Comparison of ENCODE assay signal across 8 mouse cellular contexts in the genomic region with DNA sequence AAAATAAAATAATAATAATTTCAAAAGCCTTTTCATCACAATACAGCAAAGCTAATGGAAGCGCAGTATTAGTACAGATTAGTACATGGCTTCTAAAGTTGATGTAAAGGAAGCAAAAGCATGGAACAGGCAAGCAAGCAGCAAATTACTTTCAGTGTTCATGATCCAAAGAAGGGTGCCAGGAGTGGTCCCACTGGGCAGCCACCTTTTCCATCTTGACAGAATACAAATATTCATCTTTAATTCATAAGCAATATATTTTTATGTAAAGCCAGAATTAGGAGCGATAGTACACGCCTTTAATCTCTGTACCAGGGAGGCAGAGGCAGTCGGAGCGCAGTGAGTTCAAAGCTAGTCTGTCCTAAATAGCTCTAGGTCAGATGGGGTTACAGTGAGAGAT. TPM values are rescaled to one million over a fixed set of nuclear protein-coding genes. Genes with fewer than 3 reads are reported as not detected.
DNase-seq lines count a peak whose midpoint lies in the region; ATAC-seq and TF ChIP-seq lines count a peak whose summit lies in the region.

No protein-coding gene starts in this region.

- no peak overlapping the region for H3K27ac ChIP-seq in spleen, adult 2 months (ENCODE audit: insufficient read depth, low read length)
- H3K27ac ChIP-seq in liver, embryonic 13.5 days, result peak overlapping the region; percentile 81

- peak overlapping the region; percentile 95 for H3K4me2 ChIP-seq in liver, embryonic 13.5 days

- H3K9ac ChIP-seq in liver, embryonic 13.5 days, result peak overlapping the region; percentile 79

- WGBS in spleen, adult 2 months, result 86% methylated on average over 5 of the region's 5 CpGs
- WGBS in liver, embryonic 13.5 days (ENCODE audit: insufficient replicate concordance), result 77% methylated on average over 5 of the region's 5 CpGs

- H3K4me1 ChIP-seq in erythroblast, embryonic 14.5 days (ENCODE audit: control insufficient read depth), result peaks cover 35% of the 10 kb centered on the region
- H3K4me1 ChIP-seq in spleen, adult 2 months (ENCODE audit: control insufficient read depth, insufficient read depth, insufficient read length), result peaks cover 18% of the 10 kb centered on the region; the same call in 1 of the 2 replicates
- H3K4me1 ChIP-seq in liver, embryonic 13.5 days (replicated peaks), result peaks cover 30% of the 10 kb centered on the region

- no peaks in the 10 kb centered on the region; the same call in 1 of the 2 replicates for H3K36me3 ChIP-seq in erythroblast, embryonic 14.5 days (ENCODE audit: control insufficient read depth)
- H3K36me3 ChIP-seq in spleen, adult 2 months (ENCODE audit: control insufficient read depth, insufficient read depth, low read length), result no peaks in the 10 kb centered on the region
- H3K36me3 ChIP-seq in liver, embryonic 13.5 days, result no peaks in the 10 kb centered on the region

- H3K9me3 ChIP-seq in erythroblast, embryonic 14.5 days (ENCODE audit: control insufficient read depth, low read length), result no peaks in the 10 kb centered on the region
- no peaks in the 10 kb centered on the region for H3K9me3 ChIP-seq in liver, embryonic 13.5 days (replicated peaks)

- DNase-seq in spleen, adult 2 months (ENCODE audit: low read depth in 1 of 2, low spot score in 2 of 2), result no peak
- no peak for DNase-seq in spleen, postnatal 14 days (ENCODE audit: low spot score in 2 of 2)
- no peak for DNase-seq in liver, embryonic 13.5 days
- no peak for DNase-seq in layer of hippocampus, adult 8-10 months (ENCODE audit: low spot score in 2 of 2)
- DNase-seq in Muller cell, postnatal 12 days (ENCODE audit: inconsistent ontology term), result no peak
- DNase-seq in adrenal gland, postnatal 25 days, result no peak

- H3K27me3 ChIP-seq in erythroblast, embryonic 14.5 days (ENCODE audit: control insufficient read depth), result no peaks in the 10 kb centered on the region
- H3K27me3 ChIP-seq in spleen, adult 2 months (ENCODE audit: control insufficient read depth, insufficient read depth, low read length), result no peaks in the 10 kb centered on the region
- H3K27me3 ChIP-seq in liver, embryonic 13.5 days, result no peaks in the 10 kb centered on the region

- no peak for TF ChIP-seq CTCF in spleen, adult 2 months (IDR thresholded peaks at IDR 0.05; ENCODE audit: extremely low read depth, insufficient read depth, insufficient read length, insufficient replicate concordance)

- no peak for TF ChIP-seq POLR2A in spleen, adult 2 months (IDR thresholded peaks at IDR 0.05; ENCODE audit: low read depth, low read length)

- no peak for ATAC-seq in erythroblast, adult 5-6 weeks (replicated peaks; ENCODE audit: low FRiP score, poor library complexity, severe bottlenecking)
- no peak for ATAC-seq in liver, embryonic 13.5 days (ENCODE audit: low read depth)

- peak overlapping the region; percentile 82 for H3K4me3 ChIP-seq in erythroblast, embryonic 14.5 days (replicated peaks)
- H3K4me3 ChIP-seq in spleen, adult 2 months (ENCODE audit: extremely low read depth, insufficient read depth, insufficient read length), result peak overlapping the region; percentile 75; the same call in 1 of the 2 replicates
- peak overlapping the region; percentile 69 for H3K4me3 ChIP-seq in liver, embryonic 13.5 days (replicated peaks)

RNA-seq across cellular contexts. Expression of a gene that starts 5.9 kb away (rescaled TPM):
- polyA plus RNA-seq in erythroblast, embryonic 14.5 days (2012), result 0.12 and 0.28 TPM in 2 replicates
- 1.0 and 3.1 TPM in 2 replicates for total RNA-seq in erythroblast, adult 5-6 weeks (2015; ENCODE audit: low replicate concordance)
- total RNA-seq in erythroblast, adult 5-6 weeks (2017; ENCODE audit: low replicate concordance), result 0.68 and 1.3 TPM in 2 replicates
- polyA plus RNA-seq in spleen, adult 2 months (2012; rRNA removed), result 15.4 and 17.5 TPM in 2 replicates
- polyA plus RNA-seq in liver, embryonic 13.5 days (2015; fragmentation: Nextera tagmentation; extraction: Ambion mirVana), result 5.5 and 5.6 TPM in 2 replicates
- total RNA-seq in layer of hippocampus, adult 8-10 months (2022), result 10 to 100 TPM; 12.9 to 18.3 (median 16.2) TPM
- 8.3 and 9.4 TPM in 2 replicates for total RNA-seq in adrenal gland, postnatal 25 days (2021)

RNA-seq across cellular contexts. Expression of a gene that starts 7.0 kb away (rescaled TPM):
- not detected in 2 replicates for polyA plus RNA-seq in erythroblast, embryonic 14.5 days (2012)
- total RNA-seq in erythroblast, adult 5-6 weeks (2015; ENCODE audit: low replicate concordance), result not detected in 2 replicates
- total RNA-seq in erythroblast, adult 5-6 weeks (2017; ENCODE audit: low replicate concordance), result not detected in 2 replicates
- polyA plus RNA-seq in spleen, adult 2 months (2012; rRNA removed), result 1.6 TPM in 2 replicates
- polyA plus RNA-seq in liver, embryonic 13.5 days (2015; fragmentation: Nextera tagmentation; extraction: Ambion mirVana), result not detected in 2 replicates
- total RNA-seq in layer of hippocampus, adult 8-10 months (2022), result under 1 TPM; 0.74 to 0.81 (median 0.78) TPM
- not detected in 2 replicates for total RNA-seq in adrenal gland, postnatal 25 days (2021)

RNA-seq across cellular contexts. Expression of a gene that starts 14.1 kb away (rescaled TPM):
- 0.19 and 0.21 TPM in 2 replicates for polyA plus RNA-seq in erythroblast, embryonic 14.5 days (2012)
- total RNA-seq in erythroblast, adult 5-6 weeks (2015; ENCODE audit: low replicate concordance), result 0.42 TPM in 1 of 2 replicates, not detected in the other
- total RNA-seq in erythroblast, adult 5-6 weeks (2017; ENCODE audit: low replicate concordance), result 1.7 TPM in 1 of 2 replicates, not detected in the other
- 12.4 and 18.7 TPM in 2 replicates for polyA plus RNA-seq in spleen, adult 2 months (2012; rRNA removed)
- 1.2 and 1.3 TPM in 2 replicates for polyA plus RNA-seq in liver, embryonic 13.5 days (2015; fragmentation: Nextera tagmentation; extraction: Ambion mirVana)
- 1 to 10 TPM; 9.0 to 10.0 (median 9.6) TPM for total RNA-seq in layer of hippocampus, adult 8-10 months (2022)
- 4.6 and 5.2 TPM in 2 replicates for total RNA-seq in adrenal gland, postnatal 25 days (2021)

RNA-seq across cellular contexts. Expression of a gene that starts 23.8 kb away (rescaled TPM):
- 0.02 and 0.12 TPM in 2 replicates for polyA plus RNA-seq in erythroblast, embryonic 14.5 days (2012)
- 0.19 and 0.21 TPM in 2 replicates for total RNA-seq in erythroblast, adult 5-6 weeks (2015; ENCODE audit: low replicate concordance)
- 0.09 TPM in 1 of 2 replicates, not detected in the other for total RNA-seq in erythroblast, adult 5-6 weeks (2017; ENCODE audit: low replicate concordance)
- 0.45 and 0.51 TPM in 2 replicates for polyA plus RNA-seq in spleen, adult 2 months (2012; rRNA removed)
- 0.36 and 0.51 TPM in 2 replicates for polyA plus RNA-seq in liver, embryonic 13.5 days (2015; fragmentation: Nextera tagmentation; extraction: Ambion mirVana)
- total RNA-seq in layer of hippocampus, adult 8-10 months (2022), result 1 to 10 TPM; 1.7 to 3.4 (median 2.2) TPM
- total RNA-seq in adrenal gland, postnatal 25 days (2021), result 5.3 and 9.8 TPM in 2 replicates

RNA-seq across cellular contexts. Expression of a gene that starts 36.4 kb away (rescaled TPM):
- polyA plus RNA-seq in erythroblast, embryonic 14.5 days (2012), result 190 and 246 TPM in 2 replicates
- 981 and 1,137 TPM in 2 replicates for total RNA-seq in erythroblast, adult 5-6 weeks (2015; ENCODE audit: low replicate concordance)
- 281 and 366 TPM in 2 replicates for total RNA-seq in erythroblast, adult 5-6 weeks (2017; ENCODE audit: low replicate concordance)
- polyA plus RNA-seq in spleen, adult 2 months (2012; rRNA removed), result 578 and 703 TPM in 2 replicates
- 877 and 919 TPM in 2 replicates for polyA plus RNA-seq in liver, embryonic 13.5 days (2015; fragmentation: Nextera tagmentation; extraction: Ambion mirVana)
- total RNA-seq in layer of hippocampus, adult 8-10 months (2022), result 100 to 1,000 TPM; 448 to 635 (median 527) TPM
- 876 and 1,008 TPM in 2 replicates for total RNA-seq in adrenal gland, postnatal 25 days (2021)
